Mouse (Mus musculus): ENCODE data around the gene Vps13d. TPM values are rescaled to one million over a fixed set of nuclear protein-coding genes. Genes with fewer than 3 reads are reported as not detected.
A peak's percentile ranks its signal among the peaks of the same experiment; 100 is the strongest.

The Vps13d gene
- polyA plus RNA-seq, 1 experiment from 2014 or later, result 76.6 TPM

GRCm38 (mm10) chr4:145220001-145220400 is 25.2 kb upstream of the Vps13d start:
- 91% methylated on average over 1 of the region's 1 CpGs for WGBS (ENCODE audit: missing documents)

GRCm38 (mm10) chr4:145219240-145219985 is 24.6 kb upstream of the Vps13d start:
- no peak overlapping the region for H3K27ac ChIP-seq
- no peak overlapping the region for H3K4me3 ChIP-seq (ENCODE audit: inconsistent target)
- peaks cover 90% of the 10 kb centered on the region for H3K36me3 ChIP-seq (ENCODE audit: inconsistent target)
- 69% methylated on average over 15 of the region's 15 CpGs for WGBS (ENCODE audit: missing documents)
- peaks cover 73% of the 10 kb centered on the region; the same call in 1 of the 2 replicates for H3K79me2 ChIP-seq (ENCODE audit: inconsistent target)

More at GRCm38 (mm10) chr4:145220001-145220400, 25.2 kb upstream of the Vps13d start:
- Histone ChIP-seq H3K36me3 (ENCODE audit: inconsistent target) (peaks cover 92% of the 10 kb centered on the region), H3K27ac (no peak overlapping the region), H3K4me3 (ENCODE audit: inconsistent target) (no peak overlapping the region), H3K79me2 (ENCODE audit: inconsistent target) (peaks cover 79% of the 10 kb centered on the region; the same call in 1 of the 2 replicates)

- peaks cover 89% of the 10 kb centered on the region for H3K36me3 ChIP-seq (ENCODE audit: inconsistent target)
- no peak overlapping the region for H3K4me3 ChIP-seq (ENCODE audit: inconsistent target)
- no peak overlapping the region for H3K27ac ChIP-seq
- H3K79me2 ChIP-seq (ENCODE audit: inconsistent target), result peaks cover 66% of the 10 kb centered on the region; the same call in 1 of the 2 replicates
- 91% methylated on average over 5 of the region's 5 CpGs for WGBS (ENCODE audit: missing documents)
Measured at GRCm38 (mm10) chr4:145217837-145218236, 23.0 kb upstream of the Vps13d start.

- Histone ChIP-seq H3K27ac (no peak overlapping the region), H3K79me2 (ENCODE audit: inconsistent target) (peaks cover 59% of the 10 kb centered on the region; the same call in 1 of the 2 replicates), H3K36me3 (ENCODE audit: inconsistent target) (peaks cover 82% of the 10 kb centered on the region), H3K4me3 (ENCODE audit: inconsistent target) (no peak overlapping the region)
- 98% methylated on average over 6 of the region's 6 CpGs for WGBS (ENCODE audit: missing documents)
Measured at GRCm38 (mm10) chr4:145217046-145217445, 22.2 kb upstream of the Vps13d start.

GRCm38 (mm10) chr4:145215396-145215795 is 20.6 kb upstream of the Vps13d start:
- Histone ChIP-seq H3K4me3 (ENCODE audit: inconsistent target) (no peak overlapping the region), H3K27ac (peak overlapping the region; percentile 86), H3K36me3 (ENCODE audit: inconsistent target) (peaks cover 68% of the 10 kb centered on the region), H3K79me2 (ENCODE audit: inconsistent target) (peaks cover 44% of the 10 kb centered on the region; the same call in 1 of the 2 replicates)
- WGBS (ENCODE audit: missing documents), result 88% methylated on average over 2 of the region's 2 CpGs

GRCm38 (mm10) chr4:145214786-145215174 is 20.0 kb upstream of the Vps13d start:
- Histone ChIP-seq H3K79me2 (ENCODE audit: inconsistent target) (peaks cover 38% of the 10 kb centered on the region; the same call in 1 of the 2 replicates), H3K36me3 (ENCODE audit: inconsistent target) (peaks cover 62% of the 10 kb centered on the region), H3K4me3 (ENCODE audit: inconsistent target) (no peak overlapping the region), H3K27ac (peak overlapping the region; percentile 86)
- WGBS (ENCODE audit: missing documents), result 68% methylated on average over 6 of the region's 6 CpGs

GRCm38 (mm10) chr4:145213999-145214785 is 19.4 kb upstream of the Vps13d start:
- H3K36me3 ChIP-seq (ENCODE audit: inconsistent target), result peaks cover 56% of the 10 kb centered on the region

GRCm38 (mm10) chr4:145211076-145211475 is 16.3 kb upstream of the Vps13d start:
- no peak overlapping the region for H3K4me3 ChIP-seq (ENCODE audit: inconsistent target)
- peaks cover 8% of the 10 kb centered on the region; the same call in 1 of the 2 replicates for H3K79me2 ChIP-seq (ENCODE audit: inconsistent target)
- no peak overlapping the region for H3K27ac ChIP-seq
- H3K36me3 ChIP-seq (ENCODE audit: inconsistent target), result peaks cover 27% of the 10 kb centered on the region
- WGBS (ENCODE audit: missing documents), result 0% methylated on average over 2 of the region's 2 CpGs

More at GRCm38 (mm10) chr4:145213999-145214785, 19.4 kb upstream of the Vps13d start:
- Histone ChIP-seq H3K4me3 (ENCODE audit: inconsistent target) (no peak overlapping the region), H3K79me2 (ENCODE audit: inconsistent target) (peaks cover 32% of the 10 kb centered on the region; the same call in 1 of the 2 replicates), H3K27ac (peak overlapping the region; percentile 86)
- WGBS (ENCODE audit: missing documents), result 41% methylated on average over 8 of the region's 8 CpGs

- Histone ChIP-seq H3K36me3 (ENCODE audit: inconsistent target) (peaks cover 23% of the 10 kb centered on the region), H3K4me3 (ENCODE audit: inconsistent target) (no peak overlapping the region), H3K79me2 (ENCODE audit: inconsistent target) (peaks cover 8% of the 10 kb centered on the region; the same call in 1 of the 2 replicates), H3K27ac (no peak overlapping the region)
- WGBS (ENCODE audit: missing documents), result 68% methylated on average over 5 of the region's 5 CpGs
Measured at GRCm38 (mm10) chr4:145210564-145210963, 15.8 kb upstream of the Vps13d start.

- Histone ChIP-seq H3K27ac (no peak overlapping the region), H3K4me3 (ENCODE audit: inconsistent target) (no peak overlapping the region), H3K79me2 (ENCODE audit: inconsistent target) (peaks cover 8% of the 10 kb centered on the region; the same call in 1 of the 2 replicates), H3K36me3 (ENCODE audit: inconsistent target) (peaks cover 15% of the 10 kb centered on the region)
- 68% methylated on average over 5 of the region's 5 CpGs for WGBS (ENCODE audit: missing documents)
Measured at GRCm38 (mm10) chr4:145209690-145210088, 14.9 kb upstream of the Vps13d start.

GRCm38 (mm10) chr4:145209076-145209689 is 14.4 kb upstream of the Vps13d start:
- Histone ChIP-seq H3K79me2 (ENCODE audit: inconsistent target) (peaks cover 7% of the 10 kb centered on the region; the same call in 1 of the 2 replicates), H3K27ac (no peak overlapping the region), H3K36me3 (ENCODE audit: inconsistent target) (peaks cover 13% of the 10 kb centered on the region; the same call in 1 of the 2 replicates), H3K4me3 (ENCODE audit: inconsistent target) (no peak overlapping the region)
- 24% methylated on average over 6 of the region's 6 CpGs for WGBS (ENCODE audit: missing documents)

GRCm38 (mm10) chr4:145207718-145208371 is 13.0 kb upstream of the Vps13d start:
- H3K27ac ChIP-seq, result no peak overlapping the region

GRCm38 (mm10) chr4:145204779-145205178 is 10.0 kb upstream of the Vps13d start:
- Histone ChIP-seq H3K36me3 (ENCODE audit: inconsistent target) (no peaks in the 10 kb centered on the region), H3K4me3 (ENCODE audit: inconsistent target) (no peak overlapping the region), H3K79me2 (ENCODE audit: inconsistent target) (no peaks in the 10 kb centered on the region), H3K27ac (no peak overlapping the region)
- 97% methylated on average over 4 of the region's 8 CpGs for WGBS (ENCODE audit: missing documents)

More at GRCm38 (mm10) chr4:145207718-145208371, 13.0 kb upstream of the Vps13d start:
- Histone ChIP-seq H3K4me3 (ENCODE audit: inconsistent target) (no peak overlapping the region), H3K36me3 (ENCODE audit: inconsistent target) (no peaks in the 10 kb centered on the region), H3K79me2 (ENCODE audit: inconsistent target) (no peaks in the 10 kb centered on the region)
- WGBS (ENCODE audit: missing documents), result 93% methylated on average over 3 of the region's 3 CpGs

GRCm38 (mm10) chr4:145203305-145203704 is 8.5 kb upstream of the Vps13d start:
- WGBS (ENCODE audit: missing documents), result 87% methylated on average over 1 of the region's 2 CpGs
- no peak overlapping the region for H3K27ac ChIP-seq
- no peak overlapping the region for H3K4me3 ChIP-seq (ENCODE audit: inconsistent target)
- H3K36me3 ChIP-seq (ENCODE audit: inconsistent target), result no peaks in the 10 kb centered on the region
- no peaks in the 10 kb centered on the region for H3K79me2 ChIP-seq (ENCODE audit: inconsistent target)
